Mouse (Mus musculus) hindbrain, embryonic 10.5 days (tissue): ENCODE results near the gene Tbcd. TPM values are rescaled to one million over a fixed set of nuclear protein-coding genes. Genes with fewer than 3 reads are reported as not detected.

Experiments used
- DNase-seq: peaks from one replicate; pipeline ENCODE4 v3.0.0-alpha.2; 2017; ENCODE audit warnings: low spot score
- H3K27ac ChIP-seq: fragments of 300-500 bp; sonication (generic); 2 replicates; pipeline ENCODE4 v1.5.1; 2016; ENCODE audit warnings: mild to moderate bottlenecking, moderate library complexity
- H3K27me3 ChIP-seq: fragments of 300-500 bp; sonication (generic); 2 replicates; pipeline ENCODE4 v1.6.1; 2016; ENCODE audit warnings: mild to moderate bottlenecking; ENCODE audit not compliant: poor library complexity, insufficient read depth, severe bottlenecking
- H3K36me3 ChIP-seq: fragments of 300-500 bp; sonication (generic); 2 replicates; pipeline ENCODE4 v1.6.1; 2016; ENCODE audit warnings: mild to moderate bottlenecking, moderate library complexity
- H3K4me1 ChIP-seq: fragments of 300-500 bp; sonication (generic); replicated peaks from 2 replicates; pipeline ENCODE4 v1.6.1; 2016; ENCODE audit warnings: mild to moderate bottlenecking
- H3K4me3 ChIP-seq: fragments of 300-500 bp; sonication (generic); 2 replicates; pipeline ENCODE4 v1.5.1; 2016; ENCODE audit warnings: mild to moderate bottlenecking, moderate library complexity
- H3K9me3 ChIP-seq: fragments of 300-500 bp; sonication (generic); 2 replicates; pipeline ENCODE4 v1.6.1; 2016; ENCODE audit warnings: mild to moderate bottlenecking, moderate library complexity
- WGBS: fragments of 180-500 bp; shearing (Covaris S2); methylation state at CpG from one replicate; pipeline ENCODE4 v1.1.7; 2016; 5-methylcytosine and 5-hydroxymethylcytosine counted together
- polyA plus RNA-seq: library from polyadenylated mRNA; unstranded; fragments of >200 nt; fragmentation: Nextera tagmentation; extraction: Ambion mirVana; gene quantifications from 2 replicates; pipeline ENCODE4 v1.2.1, GENCODE M21; 2016

The Tbcd gene
- polyA plus RNA-seq, 1 experiment from 2014 or later, result 61.8 TPM

GRCm38 (mm10) chr11:121500595-121500994 lies 48.8 kb downstream of the Tbcd start:
- H3K27me3 ChIP-seq, result no peaks in the 10 kb centered on the region
- H3K36me3 ChIP-seq, result peaks cover 94% of the 10 kb centered on the region
- no peaks in the 10 kb centered on the region for H3K9me3 ChIP-seq
- H3K4me1 ChIP-seq, result no peaks in the 10 kb centered on the region
- no peak overlapping the region for H3K27ac ChIP-seq
- no peak overlapping the region for H3K4me3 ChIP-seq
- no peak for DNase-seq

- H3K36me3 ChIP-seq, result peaks cover 95% of the 10 kb centered on the region
- no peak for DNase-seq
- H3K4me3 ChIP-seq, result no peak overlapping the region
- H3K27me3 ChIP-seq, result no peaks in the 10 kb centered on the region
- no peaks in the 10 kb centered on the region for H3K4me1 ChIP-seq
- no peak overlapping the region for H3K27ac ChIP-seq
- H3K9me3 ChIP-seq, result no peaks in the 10 kb centered on the region
- 92% methylated on average over 4 of the region's 4 CpGs for WGBS
These were observed 49.8 kb downstream of the Tbcd start for GRCm38 (mm10) chr11:121501525-121501924.

- Histone ChIP-seq H3K27me3 (no peaks in the 10 kb centered on the region), H3K36me3 (peaks cover 89% of the 10 kb centered on the region), H3K9me3 (no peaks in the 10 kb centered on the region), H3K4me3 (no peak overlapping the region), H3K27ac (no peak overlapping the region), H3K4me1 (no peaks in the 10 kb centered on the region)
- WGBS, result 85% methylated on average over 4 of the region's 4 CpGs
- DNase-seq, result no peak
These were observed 50.5 kb downstream of the Tbcd start for GRCm38 (mm10) chr11:121502000-121502860.

- H3K4me1 ChIP-seq, result peaks cover 11% of the 10 kb centered on the region; the same call in 1 of the 2 replicates
- H3K27me3 ChIP-seq, result no peaks in the 10 kb centered on the region
- 86% methylated on average over 4 of the region's 4 CpGs for WGBS
- DNase-seq, result no peak
- peaks cover 44% of the 10 kb centered on the region for H3K36me3 ChIP-seq
- no peaks in the 10 kb centered on the region for H3K9me3 ChIP-seq
- H3K4me3 ChIP-seq, result no peak overlapping the region
- no peak overlapping the region for H3K27ac ChIP-seq
These were observed 56.7 kb downstream of the Tbcd start for GRCm38 (mm10) chr11:121508478-121508877.

GRCm38 (mm10) chr11:121510512-121511246 lies 58.9 kb downstream of the Tbcd start:
- Histone ChIP-seq H3K4me3 (no peak overlapping the region), H3K4me1 (peaks cover 11% of the 10 kb centered on the region; the same call in 1 of the 2 replicates), H3K27ac (no peak overlapping the region), H3K36me3 (peaks cover 22% of the 10 kb centered on the region), H3K9me3 (no peaks in the 10 kb centered on the region), H3K27me3 (no peaks in the 10 kb centered on the region)
- WGBS, result 76% methylated on average over 9 of the region's 9 CpGs
- DNase-seq, result no peak

GRCm38 (mm10) chr11:121512896-121513572 lies 61.3 kb downstream of the Tbcd start:
- no peak overlapping the region for H3K27ac ChIP-seq
- no peak for DNase-seq
- no peaks in the 10 kb centered on the region for H3K9me3 ChIP-seq
- 92% methylated on average over 8 of the region's 8 CpGs for WGBS
- H3K36me3 ChIP-seq, result peaks cover 12% of the 10 kb centered on the region; the same call in 1 of the 2 replicates
- peaks cover 11% of the 10 kb centered on the region; the same call in 1 of the 2 replicates for H3K4me1 ChIP-seq
- no peak overlapping the region for H3K4me3 ChIP-seq
- H3K27me3 ChIP-seq, result no peaks in the 10 kb centered on the region

GRCm38 (mm10) chr11:121515996-121516395 lies 64.2 kb downstream of the Tbcd start:
- H3K4me1 ChIP-seq, result peaks cover 11% of the 10 kb centered on the region; the same call in 1 of the 2 replicates
- no peak for DNase-seq

GRCm38 (mm10) chr11:121516906-121517305 lies 65.2 kb downstream of the Tbcd start:
- H3K27me3 ChIP-seq, result no peaks in the 10 kb centered on the region
- H3K9me3 ChIP-seq, result no peaks in the 10 kb centered on the region
- WGBS, result 89% methylated on average over 3 of the region's 3 CpGs
- DNase-seq, result no peak
- peaks cover 3% of the 10 kb centered on the region; the same call in 1 of the 2 replicates for H3K36me3 ChIP-seq
- H3K4me3 ChIP-seq, result no peak overlapping the region
- H3K4me1 ChIP-seq, result peaks cover 9% of the 10 kb centered on the region; the same call in 1 of the 2 replicates
- no peak overlapping the region for H3K27ac ChIP-seq

More at GRCm38 (mm10) chr11:121515996-121516395, 64.2 kb downstream of the Tbcd start:
- Histone ChIP-seq H3K36me3 (peaks cover 7% of the 10 kb centered on the region; the same call in 1 of the 2 replicates), H3K27me3 (no peaks in the 10 kb centered on the region), H3K27ac (no peak overlapping the region), H3K4me3 (no peak overlapping the region), H3K9me3 (no peaks in the 10 kb centered on the region)
- whole genome bisulfite sequencing, result 89% methylated on average over 9 of the region's 9 CpGs

- Histone ChIP-seq H3K27ac (no peak overlapping the region), H3K4me3 (no peak overlapping the region), H3K27me3 (no peaks in the 10 kb centered on the region), H3K4me1 (peaks cover 3% of the 10 kb centered on the region; the same call in 1 of the 2 replicates), H3K36me3 (no peaks in the 10 kb centered on the region), H3K9me3 (no peaks in the 10 kb centered on the region)
- DNase-seq, result no peak
- WGBS, result 88% methylated on average over 17 of the region's 17 CpGs
These were observed 66.1 kb downstream of the Tbcd start for GRCm38 (mm10) chr11:121517687-121518465.

GRCm38 (mm10) chr11:121519131-121519530 lies 67.4 kb downstream of the Tbcd start, which contains the start of gene Zfp750:
Gene Zfp750, minus strand, starts transcription at chr11:121519333.
- Histone ChIP-seq H3K27me3 (no peaks in the 10 kb centered on the region), H3K4me1 (peaks cover 3% of the 10 kb centered on the region; the same call in 1 of the 2 replicates), H3K9me3 (no peaks in the 10 kb centered on the region), H3K36me3 (no peaks in the 10 kb centered on the region), H3K27ac (no peak within 1 kb of the TSS), H3K4me3 (no peak within 1 kb of the TSS)
- no peak for DNase-seq
- 54% methylated on average over 10 of the region's 10 CpGs for WGBS

GRCm38 (mm10) chr11:121519703-121520102 lies 68.0 kb downstream of the Tbcd start:
- peaks cover 3% of the 10 kb centered on the region; the same call in 1 of the 2 replicates for H3K4me1 ChIP-seq
- H3K27me3 ChIP-seq, result no peaks in the 10 kb centered on the region
- no peak overlapping the region for H3K27ac ChIP-seq
- WGBS, result 86% methylated on average over 7 of the region's 7 CpGs
- H3K36me3 ChIP-seq, result no peaks in the 10 kb centered on the region
- H3K9me3 ChIP-seq, result no peaks in the 10 kb centered on the region
- DNase-seq, result no peak
- H3K4me3 ChIP-seq, result no peak overlapping the region

GRCm38 (mm10) chr11:121520761-121521160 lies 69.0 kb downstream of the Tbcd start:
- H3K4me1 ChIP-seq, result peaks cover 3% of the 10 kb centered on the region; the same call in 1 of the 2 replicates
- H3K27me3 ChIP-seq, result no peaks in the 10 kb centered on the region
- H3K27ac ChIP-seq, result no peak overlapping the region
- DNase-seq, result no peak
- WGBS, result 95% methylated on average over 2 of the region's 2 CpGs
- no peak overlapping the region for H3K4me3 ChIP-seq
- no peaks in the 10 kb centered on the region for H3K9me3 ChIP-seq
- H3K36me3 ChIP-seq, result no peaks in the 10 kb centered on the region
